Mouse (Mus musculus) heart, adult 2 months (tissue): ENCODE measurements around the gene Abcc1. TPM values are rescaled to one million over a fixed set of nuclear protein-coding genes. Genes with fewer than 3 reads are reported as not detected.
A peak's percentile ranks its signal among the peaks of the same experiment; 100 is the strongest.

Source experiments
- DNase-seq, 2 experiments: peaks; one replicate each; pipeline ENCODE4 v3.0.0; 2021
- H3K27ac ChIP-seq: fragments of 200-600 bp; 2 replicates; pipeline ENCODE4 v1.8.1; 2022
- H3K27me3 ChIP-seq: fragments of 200-500 bp; 2 replicates; pipeline ENCODE4 v1.6.1; 2012; ENCODE audit warnings: mild to moderate bottlenecking, low read length, inconsistent platforms, mixed read lengths; ENCODE audit not compliant: control insufficient read depth, insufficient read depth
- H3K36me3 ChIP-seq: fragments of 200-500 bp; 2 replicates; pipeline ENCODE4 v1.6.1; 2012; ENCODE audit warnings: low read length, inconsistent platforms; ENCODE audit not compliant: control insufficient read depth, insufficient read depth
- H3K4me1 ChIP-seq: fragments of 200-500 bp; 2 replicates; pipeline ENCODE4 v1.6.1; 2011; ENCODE audit warnings: low read length; ENCODE audit not compliant: control insufficient read depth, insufficient read depth
- H3K4me3 ChIP-seq: fragments of 200-600 bp; 2 replicates; pipeline ENCODE4 v1.8.1; 2022
- H3K79me2 ChIP-seq: fragments of 200-500 bp; replicated peaks from 2 replicates; pipeline ENCODE4 v1.6.1; 2012; ENCODE audit warnings: mild to moderate bottlenecking, inconsistent platforms, low read length, moderate library complexity, mixed read lengths; ENCODE audit not compliant: control insufficient read depth, insufficient read depth
- H3K9ac ChIP-seq: fragments of 200-500 bp; 2 replicates; pipeline ENCODE4 v1.6.1; 2012; ENCODE audit warnings: low read depth, mild to moderate bottlenecking, control low read depth, inconsistent platforms, low read length, mixed read lengths
- CTCF ChIP-seq: fragments of 200-600 bp; IDR thresholded peaks from 2 replicates; pipeline ENCODE4 v1.8.1; 2022; ENCODE audit warnings: antibody characterized with exemption, mild to moderate bottlenecking, moderate library complexity
- EP300 ChIP-seq: fragments of 200-500 bp; IDR thresholded peaks from 2 replicates; pipeline ENCODE4 v1.6.1; 2011; ENCODE audit warnings: low read depth, low read length, control low read depth; ENCODE audit not compliant: insufficient read depth
- POLR2A ChIP-seq: fragments of 200-500 bp; IDR thresholded peaks from 2 replicates; pipeline ENCODE4 v1.6.1; 2011; ENCODE audit warnings: mild to moderate bottlenecking, low read depth, low read length, control low read depth; ENCODE audit not compliant: insufficient read depth
- WGBS: fragments of 180-500 bp; shearing (Covaris S2); methylation state at CpG from one replicate; pipeline ENCODE4 v1.1.7; 2018; 5-methylcytosine and 5-hydroxymethylcytosine counted together
- intact Hi-C: fragments of 180-260 bp; cut with DNase I; formaldehyde crosslinking; loops from one replicate; pipeline ENCODE4 v1.15.1; 2025
- polyA plus RNA-seq: library from polyadenylated mRNA; depleted of rRNA; stranded (reverse); fragments of >200 nt; gene quantifications from 2 replicates; pipeline ENCODE4 v1.2.3, GENCODE M21; 2012
- total RNA-seq, 2 experiments: library from RNA; stranded (reverse); gene quantifications; 2 replicates each; pipeline ENCODE4 v1.2.3; 2021

Gene Abcc1
- total and polyA plus RNA-seq, 3 experiments: 14.4 to 37.5 (median 21.4) TPM

GRCm38 (mm10) chr16:14378654-14379053 lies 17.3 kb downstream of the Abcc1 start:
- Histone ChIP-seq H3K4me3 (no peak overlapping the region), H3K79me2 (peaks cover 3% of the 10 kb centered on the region), H3K4me1 (peaks cover 26% of the 10 kb centered on the region), H3K27ac (peak overlapping the region; percentile 83), H3K9ac (no peak overlapping the region), H3K27me3 (no peaks in the 10 kb centered on the region), H3K36me3 (peaks cover 17% of the 10 kb centered on the region)
- no peak for DNase-seq
- intact Hi-C loops: no loop called here
- TF ChIP-seq CTCF (no peak), EP300 (no peak), POLR2A (no peak)
- WGBS: 33% methylated on average over 5 of the region's 5 CpGs

GRCm38 (mm10) chr16:14379888-14380287 lies 18.5 kb downstream of the Abcc1 start:
- H3K27me3 ChIP-seq: no peaks in the 10 kb centered on the region
- H3K79me2 ChIP-seq: peaks cover 5% of the 10 kb centered on the region
- H3K4me1 ChIP-seq: peaks cover 25% of the 10 kb centered on the region
- WGBS: 77% methylated on average over 7 of the region's 7 CpGs
- peaks cover 13% of the 10 kb centered on the region for H3K36me3 ChIP-seq
- no peak overlapping the region for H3K4me3 ChIP-seq
- intact Hi-C loops: no loop called here
- TF ChIP-seq CTCF (no peak), EP300 (no peak), POLR2A (no peak)
- no peak overlapping the region for H3K9ac ChIP-seq
- DNase-seq: no peak
- peak overlapping the region; percentile 86 for H3K27ac ChIP-seq

GRCm38 (mm10) chr16:14381061-14381665 lies 19.8 kb downstream of the Abcc1 start:
- Histone ChIP-seq H3K4me3 (no peak overlapping the region), H3K4me1 (peaks cover 24% of the 10 kb centered on the region), H3K27me3 (no peaks in the 10 kb centered on the region), H3K36me3 (peaks cover 9% of the 10 kb centered on the region), H3K79me2 (peaks cover 5% of the 10 kb centered on the region), H3K9ac (no peak overlapping the region), H3K27ac (peak overlapping the region; percentile 86)
- intact Hi-C loops: no loop called here
- TF ChIP-seq EP300 (peak; percentile 55; the same call in 1 of the 2 replicates), POLR2A (no peak), CTCF (no peak)
- peak in 1 of 2 experiments; percentile 68 for DNase-seq

- Histone ChIP-seq H3K9ac (no peak overlapping the region), H3K36me3 (peaks cover 5% of the 10 kb centered on the region), H3K27ac (no peak overlapping the region), H3K79me2 (no peaks in the 10 kb centered on the region), H3K27me3 (no peaks in the 10 kb centered on the region), H3K4me3 (no peak overlapping the region), H3K4me1 (no peaks in the 10 kb centered on the region)
- TF ChIP-seq POLR2A: no peak
- no peak for TF ChIP-seq CTCF
- WGBS: 71% methylated on average over 4 of the region's 4 CpGs
- no peak for DNase-seq
- intact Hi-C loops: no loop called here
Observed at GRCm38 (mm10) chr16:14399303-14399702, 37.9 kb downstream of the Abcc1 start.

- Histone ChIP-seq H3K27me3 (no peaks in the 10 kb centered on the region), H3K4me3 (no peak overlapping the region), H3K4me1 (no peaks in the 10 kb centered on the region), H3K27ac (no peak overlapping the region), H3K79me2 (no peaks in the 10 kb centered on the region), H3K36me3 (peaks cover 5% of the 10 kb centered on the region), H3K9ac (no peak overlapping the region)
- intact Hi-C loops: no loop called here
- no peak for DNase-seq
- no peak for TF ChIP-seq EP300
- no peak for TF ChIP-seq POLR2A
- no peak for TF ChIP-seq CTCF
- WGBS: 92% methylated on average over 2 of the region's 2 CpGs
Observed at GRCm38 (mm10) chr16:14403507-14403906, 42.1 kb downstream of the Abcc1 start.

GRCm38 (mm10) chr16:14405636-14406035 lies 44.3 kb downstream of the Abcc1 start:
- H3K27me3 ChIP-seq: no peaks in the 10 kb centered on the region
- TF ChIP-seq CTCF (no peak), EP300 (no peak)
- intact Hi-C loops: no loop called here
- no peak overlapping the region for H3K4me3 ChIP-seq
- no peak overlapping the region for H3K9ac ChIP-seq
- H3K27ac ChIP-seq: no peak overlapping the region
- no peaks in the 10 kb centered on the region for H3K79me2 ChIP-seq
- peak in 1 of 2 experiments; percentile 10 for DNase-seq
- 93% methylated on average over 6 of the region's 6 CpGs for WGBS
- H3K4me1 ChIP-seq: no peaks in the 10 kb centered on the region
- peaks cover 5% of the 10 kb centered on the region; the same call in 1 of the 2 replicates for H3K36me3 ChIP-seq

- Histone ChIP-seq H3K79me2 (no peaks in the 10 kb centered on the region), H3K4me3 (no peak overlapping the region), H3K27ac (peak overlapping the region; percentile 2), H3K36me3 (peaks cover 5% of the 10 kb centered on the region), H3K27me3 (no peaks in the 10 kb centered on the region), H3K4me1 (no peaks in the 10 kb centered on the region), H3K9ac (no peak overlapping the region)
- DNase-seq: peak; percentile 22 to 25
- TF ChIP-seq CTCF (no peak), EP300 (no peak), POLR2A (no peak)
- 60% methylated on average over 2 of the region's 2 CpGs for WGBS
- intact Hi-C loops: no loop called here
Observed at GRCm38 (mm10) chr16:14409124-14409523, 47.8 kb downstream of the Abcc1 start.
